Mouse (Mus musculus) lung, adult 2 months (tissue): Measurements from ENCODE around the gene Celsr3.

Source experiments
- CTCF ChIP-seq: fragments of 200-500 bp; IDR thresholded peaks from 2 replicates; pipeline ENCODE4 v1.5.1; 2011; ENCODE audit warnings: mild to moderate bottlenecking, low read length, control low read depth; ENCODE audit not compliant: insufficient read depth
- POLR2A ChIP-seq: fragments of 200-500 bp; IDR thresholded peaks from 2 replicates; pipeline ENCODE4 v1.6.1; 2011; ENCODE audit warnings: low read depth, mild to moderate bottlenecking, control low read depth, low read length, borderline replicate concordance; ENCODE audit errors: extremely low read depth

DNA sequence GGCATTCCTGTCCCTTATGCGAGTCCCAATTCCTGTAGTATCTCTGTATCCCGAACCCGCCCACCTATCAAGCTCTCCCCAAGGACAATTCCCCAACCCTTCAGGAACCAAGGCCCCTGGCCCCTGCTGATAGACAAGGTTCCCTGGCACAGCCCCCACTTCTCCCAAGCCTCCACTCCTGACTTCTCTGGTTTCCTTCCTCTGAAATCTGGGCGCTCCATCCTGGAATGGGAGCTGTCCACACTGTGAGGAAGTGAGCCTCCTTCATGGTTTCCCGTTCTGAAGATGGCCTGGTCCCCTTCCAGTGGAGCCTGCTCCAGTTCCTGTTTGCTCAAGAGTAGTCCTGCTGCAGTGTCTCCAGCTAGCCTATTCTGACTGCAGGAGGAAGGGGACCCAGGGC, 16.9 kb upstream of the Celsr3 start:
- TF ChIP-seq POLR2A (no peak), CTCF (no peak)
